Mouse (Mus musculus) testis, adult 2 months (tissue): Measurements from ENCODE around the gene Spg7. TPM values are rescaled to one million over a fixed set of nuclear protein-coding genes. Genes with fewer than 3 reads are reported as not detected.

Experiments
- H3K27ac ChIP-seq: fragments of 200-500 bp; 2 replicates; pipeline ENCODE4 v1.5.1; 2012; ENCODE audit warnings: low read depth, low read length; ENCODE audit not compliant: control insufficient read depth, insufficient read depth
- H3K27me3 ChIP-seq: fragments of 200-500 bp; 2 replicates; pipeline ENCODE4 v1.6.1; 2012; ENCODE audit warnings: mild to moderate bottlenecking, low read length, moderate library complexity; ENCODE audit not compliant: control insufficient read depth, insufficient read depth
- H3K36me3 ChIP-seq: fragments of 200-500 bp; 2 replicates; pipeline ENCODE4 v1.6.1; 2012; ENCODE audit warnings: mild to moderate bottlenecking, low read length; ENCODE audit not compliant: control insufficient read depth, insufficient read depth
- H3K4me1 ChIP-seq: fragments of 200-500 bp; 2 replicates; pipeline ENCODE4 v1.6.1; 2012; ENCODE audit warnings: low read length; ENCODE audit not compliant: control insufficient read depth, insufficient read depth
- H3K4me3 ChIP-seq: fragments of 200-500 bp; 2 replicates; pipeline ENCODE4 v1.5.1; 2012; ENCODE audit warnings: low read depth, mild to moderate bottlenecking, low read length, moderate library complexity, mixed read lengths; ENCODE audit not compliant: control insufficient read depth
- CTCF ChIP-seq: fragments of 200-500 bp; IDR thresholded peaks from 2 replicates; pipeline ENCODE4 v1.5.1; 2012; ENCODE audit warnings: low read depth, mild to moderate bottlenecking, inconsistent platforms, low read length, moderate library complexity; ENCODE audit not compliant: control insufficient read depth, insufficient read depth, insufficient replicate concordance
- POLR2A ChIP-seq: fragments of 200-500 bp; IDR thresholded peaks from 2 replicates; pipeline ENCODE4 v1.6.1; 2012; ENCODE audit warnings: low read depth, mild to moderate bottlenecking, inconsistent platforms, low read length, moderate library complexity; ENCODE audit not compliant: control insufficient read depth
- polyA plus RNA-seq: library from polyadenylated mRNA; depleted of rRNA; stranded (reverse); fragments of >200 nt; gene quantifications from 2 replicates; pipeline ENCODE4 v1.2.3, GENCODE M21; 2012

The Spg7 gene
- polyA plus RNA-seq, 1 experiment: 101 TPM

DNA sequence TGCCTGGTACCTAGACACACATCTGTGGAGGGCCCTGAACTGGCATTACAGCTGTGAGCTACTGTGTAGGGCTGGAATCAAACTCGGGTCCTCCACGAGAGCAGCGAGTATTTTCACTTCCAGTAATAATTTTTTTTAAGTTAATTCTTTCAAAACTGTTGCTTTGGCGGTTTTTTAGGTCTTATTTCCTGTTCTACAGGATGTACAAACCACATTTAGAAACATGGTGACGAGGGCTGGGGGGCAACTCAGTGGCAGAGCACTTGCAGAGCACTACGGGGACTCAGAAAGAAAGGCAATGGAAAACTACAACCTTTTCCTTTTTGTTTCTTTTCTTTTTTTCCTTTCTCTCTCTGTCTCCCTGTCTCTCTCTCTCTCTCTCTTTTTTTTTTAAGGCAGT, 28.6 kb upstream of the Spg7 start:
- H3K4me3 ChIP-seq: no peak overlapping the region
- TF ChIP-seq POLR2A (no peak), CTCF (no peak)

DNA sequence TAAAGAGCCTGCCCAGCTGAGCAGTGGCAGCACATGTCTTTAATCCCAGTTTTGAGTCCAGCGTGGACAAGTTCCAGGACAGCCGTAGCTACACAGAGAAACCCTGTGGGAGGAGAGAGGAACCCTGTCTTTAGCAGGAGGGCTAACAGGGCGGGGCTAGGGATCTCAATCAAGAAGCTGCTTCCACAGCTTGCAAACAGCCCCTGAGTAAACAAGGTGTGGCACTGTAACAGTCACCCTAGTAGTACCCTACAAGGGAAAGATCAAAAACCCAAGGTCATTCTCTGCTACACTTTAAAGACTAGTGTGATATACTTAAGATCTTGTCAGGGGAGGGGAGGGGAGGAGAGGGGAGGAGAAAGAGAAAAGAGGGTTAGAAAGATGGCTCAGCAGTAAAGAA, 25.8 kb upstream of the Spg7 start:
- Histone ChIP-seq H3K27ac (peak overlapping the region; percentile 17; the same call in 1 of the 2 replicates), H3K4me3 (no peak overlapping the region), H3K4me1 (peaks cover 11% of the 10 kb centered on the region), H3K27me3 (no peaks in the 10 kb centered on the region), H3K36me3 (no peaks in the 10 kb centered on the region)
- no peak for TF ChIP-seq CTCF
- no peak for TF ChIP-seq POLR2A

More for the DNA sequence above, 28.6 kb upstream of the Spg7 start:
- H3K27me3 ChIP-seq: no peaks in the 10 kb centered on the region
- no peak overlapping the region for H3K27ac ChIP-seq
- H3K36me3 ChIP-seq: no peaks in the 10 kb centered on the region
- peaks cover 6% of the 10 kb centered on the region for H3K4me1 ChIP-seq

DNA sequence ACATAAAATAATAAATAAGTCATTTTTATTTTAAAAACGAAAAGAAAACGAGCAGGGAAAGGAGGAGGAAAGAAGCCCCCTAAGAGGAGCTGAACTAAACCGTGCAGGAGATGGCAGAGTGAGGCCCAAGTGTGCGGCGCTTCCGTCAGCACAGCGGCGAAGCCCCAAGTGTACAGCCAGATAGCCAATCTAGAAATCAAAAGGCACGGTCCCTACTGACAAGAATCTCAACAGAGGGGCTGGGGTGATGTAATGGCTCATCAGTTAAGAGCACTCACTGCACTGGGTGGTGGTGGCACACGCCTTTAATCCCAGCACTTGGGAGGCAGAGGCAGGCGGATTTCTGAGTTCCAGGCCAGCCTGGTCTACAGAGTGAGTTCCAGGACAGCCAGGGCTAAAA, 25.3 kb upstream of the Spg7 start:
- no peaks in the 10 kb centered on the region for H3K27me3 ChIP-seq
- H3K4me1 ChIP-seq: peaks cover 11% of the 10 kb centered on the region
- no peaks in the 10 kb centered on the region for H3K36me3 ChIP-seq
- H3K4me3 ChIP-seq: no peak overlapping the region
- no peak overlapping the region for H3K27ac ChIP-seq
- no peak for TF ChIP-seq CTCF
- no peak for TF ChIP-seq POLR2A

DNA sequence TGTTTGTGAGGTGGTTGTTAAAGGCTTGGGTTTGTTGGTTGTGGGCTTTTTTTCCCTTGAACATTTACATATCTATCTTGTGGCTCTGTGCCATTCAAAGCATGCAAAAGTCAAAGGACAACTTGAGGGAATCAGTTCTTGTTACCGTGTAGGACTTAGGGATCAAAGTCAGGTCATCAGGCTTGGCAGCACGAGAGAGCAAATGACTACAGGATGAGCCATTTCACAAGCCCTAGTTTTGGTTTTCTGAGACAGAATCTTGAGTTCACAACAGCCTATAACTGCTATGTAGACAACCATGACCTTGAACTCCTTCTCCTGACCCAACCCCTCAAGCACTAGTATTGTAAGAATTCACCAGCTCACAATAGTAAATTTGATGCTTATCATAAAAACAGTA, 24.4 kb upstream of the Spg7 start:
- Histone ChIP-seq H3K4me1 (peaks cover 12% of the 10 kb centered on the region), H3K36me3 (no peaks in the 10 kb centered on the region), H3K4me3 (no peak overlapping the region), H3K27ac (no peak overlapping the region), H3K27me3 (no peaks in the 10 kb centered on the region)
- TF ChIP-seq POLR2A (no peak), CTCF (no peak)

DNA sequence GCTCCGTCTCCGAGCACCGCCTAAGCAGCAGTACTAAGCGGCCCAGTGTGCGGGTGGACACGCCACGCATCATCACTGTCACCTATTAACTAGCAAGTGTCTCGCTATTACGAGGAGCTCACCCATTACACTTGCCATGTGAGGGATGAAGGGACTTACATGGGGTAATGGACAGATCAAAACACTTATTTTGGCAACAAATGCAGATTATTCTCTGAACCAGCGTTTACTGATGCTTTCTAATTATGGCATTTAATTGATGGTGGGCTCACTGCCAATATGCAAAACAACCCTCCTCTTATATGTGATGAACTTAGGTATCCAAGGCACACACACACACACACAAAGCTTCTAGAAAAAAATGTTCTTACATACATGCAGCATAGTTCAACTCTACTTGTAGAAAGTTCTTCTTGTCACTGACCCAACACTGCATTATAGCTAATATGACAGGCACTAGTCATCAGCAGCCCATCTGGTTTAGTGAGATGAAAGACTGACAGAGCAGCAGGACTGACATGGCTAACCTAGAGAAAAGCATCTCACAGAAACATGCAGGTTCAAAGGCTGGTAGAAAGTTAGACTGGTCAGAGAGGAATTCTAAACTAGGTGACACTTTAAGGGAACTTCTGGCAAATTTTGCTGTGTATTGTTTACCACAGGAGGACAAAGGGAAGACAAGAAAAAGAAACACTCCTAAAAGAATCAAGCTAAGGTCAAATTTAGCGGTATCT, 23.2 kb upstream of the Spg7 start:
- no peaks in the 10 kb centered on the region for H3K27me3 ChIP-seq
- H3K4me3 ChIP-seq: no peak overlapping the region
- H3K4me1 ChIP-seq: peaks cover 14% of the 10 kb centered on the region
- H3K27ac ChIP-seq: no peak overlapping the region
- TF ChIP-seq CTCF: no peak
- TF ChIP-seq POLR2A: no peak
- H3K36me3 ChIP-seq: no peaks in the 10 kb centered on the region

DNA sequence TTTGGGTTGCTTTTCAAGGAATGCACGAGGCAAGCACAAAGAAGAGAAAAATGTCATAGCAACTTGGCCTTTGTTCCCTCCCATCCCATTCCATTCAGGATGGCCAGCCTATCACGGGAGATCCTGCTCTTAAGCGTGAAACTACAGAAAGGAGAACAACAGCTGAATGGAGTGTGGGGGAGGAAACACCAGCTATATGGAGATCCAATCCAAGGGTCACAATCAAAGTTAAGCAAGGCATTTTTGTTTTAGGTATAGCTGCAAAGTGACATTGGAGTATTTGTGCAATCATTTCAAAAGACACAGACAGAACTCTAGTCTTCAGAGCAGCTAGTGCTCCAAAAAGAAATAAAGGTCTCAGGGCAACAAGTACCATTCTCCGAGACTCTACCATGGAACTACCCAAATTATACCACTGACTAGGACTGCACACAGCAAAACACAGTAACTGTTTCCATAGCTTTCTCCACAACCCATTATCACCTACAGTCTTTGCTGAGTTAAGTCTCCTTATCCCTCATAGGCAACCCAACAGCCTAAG, 22.6 kb upstream of the Spg7 start:
- no peak for TF ChIP-seq CTCF
- TF ChIP-seq POLR2A: no peak
- Histone ChIP-seq H3K36me3 (0 out of 2 replicates have a peak, but pooled peaks cover 1% of the 10 kb centered on the region), H3K27ac (no peak overlapping the region), H3K4me1 (peaks cover 14% of the 10 kb centered on the region), H3K27me3 (no peaks in the 10 kb centered on the region), H3K4me3 (no peak overlapping the region)

DNA sequence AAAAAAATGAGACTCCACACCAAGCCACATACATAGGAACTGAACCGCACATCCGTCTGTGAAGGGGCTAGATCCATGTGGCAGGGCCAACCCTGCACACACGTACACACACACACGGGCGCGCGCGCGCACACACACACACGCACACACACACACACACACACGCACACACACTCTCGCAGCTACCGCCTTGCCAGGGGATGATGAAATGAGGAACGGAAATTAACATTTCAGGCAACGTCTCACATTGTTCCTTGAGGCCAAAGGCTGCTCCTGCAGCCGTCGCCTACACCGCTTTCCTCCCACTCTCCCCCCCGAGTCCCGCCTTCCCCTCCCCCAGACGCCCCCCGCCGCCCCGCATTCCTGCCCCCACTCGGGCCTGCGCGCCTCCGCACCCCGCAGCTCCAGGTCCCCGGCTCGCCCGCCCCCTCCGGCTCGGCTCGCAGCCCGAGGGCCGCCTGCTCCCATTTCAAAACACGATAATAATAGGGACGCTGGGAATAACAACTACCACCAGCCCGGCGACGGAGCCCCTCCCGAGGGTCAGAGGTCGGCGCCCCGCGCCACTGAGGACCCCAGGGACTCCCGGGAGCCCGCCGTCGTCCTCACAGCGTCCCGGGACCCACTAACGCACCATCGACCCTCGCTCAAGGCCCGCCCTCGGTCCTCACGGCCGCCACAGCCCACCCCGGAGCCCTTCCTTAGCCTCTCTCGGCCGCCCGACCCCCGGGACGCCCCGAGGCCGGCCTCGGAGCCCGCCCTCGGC, 21.6 kb upstream of the Spg7 start:
- Histone ChIP-seq H3K36me3 (0 out of 2 replicates have a peak, but pooled peaks cover 1% of the 10 kb centered on the region), H3K27me3 (no peaks in the 10 kb centered on the region), H3K4me3 (peak overlapping the region; percentile 98), H3K4me1 (peaks cover 14% of the 10 kb centered on the region), H3K27ac (peak overlapping the region; percentile 93)
- TF ChIP-seq CTCF (no peak), POLR2A (no peak; the same call in 1 of the 2 replicates)
